Comparison of ENCODE assay signal across 10 mouse cellular contexts in genomic region chr12:79808426-79809398, GRCm38 (mm10).
A peak's percentile ranks its signal among the peaks of the same experiment; 100 is the strongest.
DNase-seq lines count a peak whose midpoint lies in the region; ATAC-seq and TF ChIP-seq lines count a peak whose summit lies in the region.
"Had no signal": no experiment of that assay in that cellular context is flagged by ENCODE, and none has a peak within 500 bp of the region (broad histone marks: within the 10 kb centered on the region; RNA-seq: fewer than 3 reads in every experiment).

No protein-coding gene starts in this region.

- H3K27me3 ChIP-seq in heart, embryonic 10.5 days (ENCODE audit: insufficient read depth, poor library complexity, severe bottlenecking), result no peaks in the 10 kb centered on the region
- no peaks in the 10 kb centered on the region for H3K27me3 ChIP-seq in lung, postnatal 0 days (replicated peaks; ENCODE audit: insufficient read depth, low read length)
- H3K27me3 ChIP-seq in embryonic facial prominence, embryonic 12.5 days, result no peaks in the 10 kb centered on the region
- no peaks in the 10 kb centered on the region for H3K27me3 ChIP-seq in midbrain, embryonic 15.5 days (replicated peaks)

- no peak overlapping the region for H3K4me3 ChIP-seq in heart, embryonic 10.5 days
- H3K4me3 ChIP-seq in lung, postnatal 0 days (ENCODE audit: low read depth, low read length), result no peak overlapping the region
- no peak overlapping the region for H3K4me3 ChIP-seq in embryonic facial prominence, embryonic 12.5 days
- H3K4me3 ChIP-seq in midbrain, embryonic 15.5 days, result no peak overlapping the region

- no peaks in the 10 kb centered on the region for H3K9me3 ChIP-seq in heart, embryonic 10.5 days
- no peaks in the 10 kb centered on the region for H3K9me3 ChIP-seq in lung, postnatal 0 days (ENCODE audit: low read length)
- H3K9me3 ChIP-seq in embryonic facial prominence, embryonic 12.5 days, result no peaks in the 10 kb centered on the region
- no peaks in the 10 kb centered on the region for H3K9me3 ChIP-seq in midbrain, embryonic 15.5 days

- no peak overlapping the region for H3K4me2 ChIP-seq in lung, postnatal 0 days (replicated peaks; ENCODE audit: low read depth, low read length)
- no peak overlapping the region for H3K4me2 ChIP-seq in embryonic facial prominence, embryonic 12.5 days (replicated peaks)
- H3K4me2 ChIP-seq in midbrain, embryonic 15.5 days, result no peak overlapping the region

- peak overlapping the region; percentile 72 for H3K27ac ChIP-seq in heart, embryonic 10.5 days
- peak overlapping the region; percentile 26; the same call in 1 of the 2 replicates for H3K27ac ChIP-seq in lung, postnatal 0 days (ENCODE audit: low read length)
- 0 out of 2 replicates have a peak overlapping the region, but pooled peaks have one; percentile 50 for H3K27ac ChIP-seq in embryonic facial prominence, embryonic 12.5 days
- peak overlapping the region; percentile 65; the same call in 1 of the 2 replicates for H3K27ac ChIP-seq in midbrain, embryonic 15.5 days
- H3K27ac ChIP-seq: hindbrain, postnatal 0 days had no signal

- no peaks in the 10 kb centered on the region for H3K36me3 ChIP-seq in heart, embryonic 10.5 days
- no peaks in the 10 kb centered on the region for H3K36me3 ChIP-seq in lung, postnatal 0 days (ENCODE audit: insufficient read depth, low read length)
- no peaks in the 10 kb centered on the region for H3K36me3 ChIP-seq in embryonic facial prominence, embryonic 12.5 days
- no peaks in the 10 kb centered on the region for H3K36me3 ChIP-seq in midbrain, embryonic 15.5 days (replicated peaks)

- ATAC-seq in lung, postnatal 0 days, result no peak
- ATAC-seq in embryonic facial prominence, embryonic 12.5 days (ENCODE audit: insufficient number of reproducible peaks, insufficient read depth, low FRiP score, low TSS enrichment), result no peak
- ATAC-seq in midbrain, embryonic 15.5 days (replicated peaks), result no peak
- no peak for ATAC-seq in CD4-positive, CD25-positive, alpha-beta regulatory T cell, adult 4 months
- ATAC-seq: hindbrain, postnatal 0 days had no signal

- peak; percentile 3; the same call in 1 of the 2 replicates for TF ChIP-seq CTCF in lung, postnatal 0 days (IDR thresholded peaks at IDR 0.05)

- TF ChIP-seq EP300 in lung, postnatal 0 days (IDR thresholded peaks at IDR 0.05), result no peak

- H3K9ac ChIP-seq in lung, postnatal 0 days (replicated peaks; ENCODE audit: low read depth), result no peak overlapping the region
- H3K9ac ChIP-seq in embryonic facial prominence, embryonic 12.5 days, result no peak overlapping the region
- no peak overlapping the region for H3K9ac ChIP-seq in midbrain, embryonic 15.5 days

- no peak for DNase-seq in heart, embryonic 10.5 days (ENCODE audit: low spot score)
- DNase-seq in heart, postnatal 10 days, result no peak
- DNase-seq in lung, postnatal 0 days (ENCODE audit: low spot score), result no peak
- no peak for DNase-seq in lung, postnatal 4 days
- no peak for DNase-seq in frontal cortex, postnatal 36 days (ENCODE audit: low spot score in 2 of 2)
- DNase-seq: cerebellum, postnatal 36 days had no signal

- H3K4me1 ChIP-seq in heart, embryonic 10.5 days, result peaks cover 43% of the 10 kb centered on the region
- H3K4me1 ChIP-seq in lung, postnatal 0 days (ENCODE audit: insufficient read depth, low read depth, low read length), result no peaks in the 10 kb centered on the region
- peaks cover 38% of the 10 kb centered on the region for H3K4me1 ChIP-seq in embryonic facial prominence, embryonic 12.5 days
- peaks cover 30% of the 10 kb centered on the region for H3K4me1 ChIP-seq in midbrain, embryonic 15.5 days

- 80% methylated on average over 18 of the region's 18 CpGs for WGBS in heart, embryonic 10.5 days
- WGBS in lung, postnatal 0 days, result 78% methylated on average over 18 of the region's 18 CpGs
- WGBS in embryonic facial prominence, embryonic 12.5 days, result 79% methylated on average over 18 of the region's 18 CpGs
- 41% methylated on average over 18 of the region's 18 CpGs for WGBS in midbrain, embryonic 15.5 days

- intact Hi-C loops in heart, postnatal 10 days (cut with DNase I), result no loop called here
